9 mouse cellular contexts compared by ENCODE assay signal in the genomic region with DNA sequence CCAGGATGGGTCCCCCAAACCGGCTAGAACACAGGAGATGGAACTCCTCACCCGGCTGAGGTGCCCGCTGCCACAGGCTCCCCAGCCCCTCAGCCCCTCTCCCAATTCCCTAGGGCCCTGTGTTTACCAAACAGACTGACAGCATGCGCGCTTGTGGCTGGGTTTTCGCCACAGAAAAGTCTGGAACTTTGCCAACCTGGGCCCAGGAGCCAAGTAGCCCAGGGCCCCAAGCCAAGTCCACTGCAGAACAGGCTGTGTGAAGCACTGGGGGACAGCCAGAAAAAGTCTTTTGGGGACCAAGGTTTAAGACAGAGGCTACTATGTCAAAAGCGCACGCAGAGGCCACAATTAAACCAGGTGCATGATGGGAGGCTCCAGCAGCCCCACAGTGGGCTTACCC. TPM values are rescaled to one million over a fixed set of nuclear protein-coding genes. Genes with fewer than 3 reads are reported as not detected.
A peak's percentile ranks its signal among the peaks of the same experiment; 100 is the strongest.
DNase-seq lines count a peak whose midpoint lies in the region; ATAC-seq and TF ChIP-seq lines count a peak whose summit lies in the region.
"Had no signal": no experiment of that assay in that cellular context is flagged by ENCODE, and none has a peak within 500 bp of the region (broad histone marks: within the 10 kb centered on the region; RNA-seq: fewer than 3 reads in every experiment).

No protein-coding gene starts in this region.

- H3K36me3 ChIP-seq in forebrain, postnatal 0 days (ENCODE audit: insufficient read depth): no peaks in the 10 kb centered on the region; the same call in 1 of the 2 replicates
- H3K36me3 ChIP-seq in hindbrain, embryonic 16.5 days (ENCODE audit: control insufficient read depth, insufficient read depth, low read length): peaks cover 9% of the 10 kb centered on the region

- no peak for TF ChIP-seq CTCF in forebrain, postnatal 0 days (IDR thresholded peaks at IDR 0.05; ENCODE audit: low read depth)

- H3K9me3 ChIP-seq in forebrain, postnatal 0 days (ENCODE audit: low read length): no peaks in the 10 kb centered on the region
- H3K9me3 ChIP-seq in hindbrain, embryonic 16.5 days (ENCODE audit: control insufficient read depth, low read length): no peaks in the 10 kb centered on the region

- WGBS in forebrain, postnatal 0 days: 15% methylated on average over 8 of the region's 8 CpGs
- 42% methylated on average over 8 of the region's 8 CpGs for WGBS in hindbrain, embryonic 16.5 days

- ATAC-seq in cerebellum, adult (ENCODE audit: insufficient number of reproducible peaks, low FRiP score, low TSS enrichment): no peak
- ATAC-seq in forebrain, postnatal 0 days: peak; percentile 40
- peak; percentile 38 for ATAC-seq in hindbrain, embryonic 16.5 days

- intact Hi-C loops in left cerebral cortex, postnatal 14 days (cut with DNase I): loop anchor here (5.0 kb wide), 2 partner anchors 35 to 145 kb away; no protein-coding TSS in a partner anchor

- peak; percentile 79 for DNase-seq in cerebellum, adult 11 months
- peak; percentile 90 for DNase-seq in adrenal gland, postnatal 10 days
- peak; percentile 86 for DNase-seq in forebrain, postnatal 0 days
- peak; percentile 74 to 76 for DNase-seq in left cerebral cortex, postnatal 14 days (ENCODE audit: low spot score in 2 of 2)
- peak; percentile 73 for DNase-seq in ovary, postnatal 36 days (ENCODE audit: low spot score)
- no peak for DNase-seq in embryo, embryonic 11 days

- H3K4me2 ChIP-seq in forebrain, postnatal 0 days (ENCODE audit: low read depth): no peak overlapping the region
- H3K4me2 ChIP-seq in hindbrain, embryonic 16.5 days (ENCODE audit: low read length): peak overlapping the region; percentile 17

- H3K9ac ChIP-seq in forebrain, postnatal 0 days: no peak overlapping the region
- peak overlapping the region; percentile 41 for H3K9ac ChIP-seq in hindbrain, embryonic 16.5 days (ENCODE audit: low read depth, low read length)

- H3K4me3 ChIP-seq in forebrain, postnatal 0 days (ENCODE audit: low read depth, low read length): no peak overlapping the region
- H3K4me3 ChIP-seq in hindbrain, embryonic 16.5 days (ENCODE audit: low read length): no peak overlapping the region

- no peak overlapping the region for H3K27ac ChIP-seq in forebrain, postnatal 0 days (ENCODE audit: low read depth, low read length)
- H3K27ac ChIP-seq in hindbrain, embryonic 16.5 days (ENCODE audit: low read depth, low read length): peak overlapping the region; percentile 6
- H3K27ac ChIP-seq: kidney, postnatal 0 days had no signal

- peaks cover 15% of the 10 kb centered on the region for H3K4me1 ChIP-seq in forebrain, postnatal 0 days (ENCODE audit: insufficient read depth)
- H3K4me1 ChIP-seq in hindbrain, embryonic 16.5 days (ENCODE audit: control insufficient read depth, insufficient read depth, low read depth, low read length): peaks cover 47% of the 10 kb centered on the region

- H3K27me3 ChIP-seq in forebrain, postnatal 0 days (ENCODE audit: insufficient read depth, low read length): peaks cover 11% of the 10 kb centered on the region
- H3K27me3 ChIP-seq in hindbrain, embryonic 16.5 days (replicated peaks; ENCODE audit: control insufficient read depth, insufficient read depth, low read length): no peaks in the 10 kb centered on the region

RNA-seq across cellular contexts. Expression of a gene that starts 39.8 kb away (rescaled TPM):
- total RNA-seq in adrenal gland, postnatal 10 days (2021): 10 to 100 TPM; 29.5 to 56.8 TPM
- 6.2 and 8.2 TPM in 2 replicates for total RNA-seq in forebrain, postnatal 0 days (2014; rRNA removed)
- 2.9 and 3.4 TPM in 2 replicates for polyA plus RNA-seq in forebrain, postnatal 0 days (2015; fragmentation: Nextera tagmentation; extraction: Ambion mirVana)
- polyA plus RNA-seq in hindbrain, embryonic 16.5 days (2015; fragmentation: Nextera tagmentation; extraction: Ambion mirVana): 4.7 and 4.9 TPM in 2 replicates
- total RNA-seq in left cerebral cortex, postnatal 14 days (2021): 1 to 10 TPM; 8.1 to 9.0 TPM

RNA-seq across cellular contexts. Expression of a gene that starts 50.6 kb away (rescaled TPM):
- total RNA-seq in adrenal gland, postnatal 10 days (2021): 1 to 10 TPM; 2.8 to 2.9 TPM
- 0.81 and 1.5 TPM in 2 replicates for total RNA-seq in forebrain, postnatal 0 days (2014; rRNA removed)
- 1.3 and 2.4 TPM in 2 replicates for polyA plus RNA-seq in forebrain, postnatal 0 days (2015; fragmentation: Nextera tagmentation; extraction: Ambion mirVana)
- 2.3 and 3.0 TPM in 2 replicates for polyA plus RNA-seq in hindbrain, embryonic 16.5 days (2015; fragmentation: Nextera tagmentation; extraction: Ambion mirVana)
- total RNA-seq in left cerebral cortex, postnatal 14 days (2021): 1 to 10 TPM; 2.0 to 2.2 TPM
